Mouse (Mus musculus) bone marrow macrophage, adult 2 months (primary cell): ENCODE data around the gene Wars.

Experiments
- CTCF ChIP-seq: IDR thresholded peaks from 2 replicates; pipeline ENCODE4 v1.5.1; 2012; ENCODE audit warnings: low read depth, mild to moderate bottlenecking, low read length, moderate library complexity
- POLR2A ChIP-seq: IDR thresholded peaks from 2 replicates; pipeline ENCODE4 v1.6.1; 2012; ENCODE audit warnings: mild to moderate bottlenecking, low read depth, low read length, borderline replicate concordance

DNA sequence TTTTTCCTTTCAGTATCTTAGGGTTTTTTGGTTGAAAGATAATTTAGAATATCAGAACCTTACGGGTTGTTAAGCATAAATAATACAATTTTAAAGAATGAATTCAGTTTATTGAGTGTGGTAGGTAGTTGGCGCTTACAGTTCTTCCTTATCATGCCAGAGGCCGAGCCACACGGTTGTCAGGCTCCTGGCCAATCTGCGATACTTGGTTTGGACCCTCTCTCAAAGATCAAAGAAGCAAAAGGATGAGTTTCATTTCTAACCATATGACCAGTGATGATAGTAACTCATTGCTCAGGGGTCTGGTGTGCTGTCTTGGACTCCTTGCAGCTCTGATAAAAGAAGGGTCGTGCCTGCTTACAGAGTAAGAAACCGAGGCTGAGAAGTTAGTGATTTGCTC, 83.7 kb downstream of the Wars start:
- TF ChIP-seq CTCF (no peak), POLR2A (no peak)
